Mouse (Mus musculus) midbrain, postnatal 0 days (tissue): Measurements from ENCODE around the gene Tmem45a. TPM values are rescaled to one million over a fixed set of nuclear protein-coding genes. Genes with fewer than 3 reads are reported as not detected.

Source experiments
- ATAC-seq: fragments of 200-750 bp; cut with Nextera tagmentation; 2 replicates; pipeline ENCODE4 v1.8.0; 2017; ENCODE audit warnings: moderate number of reproducible peaks, mild to moderate bottlenecking, moderate TSS enrichment, moderate library complexity; ENCODE audit not compliant: low FRiP score
- DNase-seq: peaks from one replicate; pipeline ENCODE4 v3.0.0-alpha.2; 2015; ENCODE audit warnings: low spot score
- H3K27ac ChIP-seq: fragments of 300-500 bp; sonication (generic); 2 replicates; pipeline ENCODE4 v1.5.1; 2014; ENCODE audit warnings: low read depth, mild to moderate bottlenecking, low read length, mixed read lengths
- H3K27me3 ChIP-seq: fragments of 300-500 bp; sonication (generic); 2 replicates; pipeline ENCODE4 v1.6.1; 2014; ENCODE audit warnings: low read length, control low read depth, mixed read lengths; ENCODE audit not compliant: insufficient read depth
- H3K36me3 ChIP-seq: fragments of 300-500 bp; sonication (generic); 2 replicates; pipeline ENCODE4 v1.6.1; 2014; ENCODE audit warnings: low read length, control low read depth, mixed read lengths; ENCODE audit not compliant: insufficient read depth
- H3K4me1 ChIP-seq: fragments of 300-500 bp; sonication (generic); 2 replicates; pipeline ENCODE4 v1.6.1; 2014; ENCODE audit warnings: mild to moderate bottlenecking, control low read depth, antibody characterized with exemption, low read length, mixed read lengths; ENCODE audit not compliant: insufficient read depth
- H3K4me2 ChIP-seq: fragments of 300-500 bp; sonication (generic); 2 replicates; pipeline ENCODE4 v1.6.1; 2014; ENCODE audit warnings: low read depth, mild to moderate bottlenecking, low read length, mixed read lengths; ENCODE audit not compliant: poor library complexity, severe bottlenecking
- H3K4me3 ChIP-seq: fragments of 300-500 bp; sonication (generic); 2 replicates; pipeline ENCODE4 v1.5.1; 2014; ENCODE audit warnings: low read depth, mild to moderate bottlenecking, low read length, moderate library complexity
- H3K9ac ChIP-seq: fragments of 300-500 bp; sonication (generic); replicated peaks from 2 replicates; pipeline ENCODE4 v1.6.1; 2014; ENCODE audit warnings: mild to moderate bottlenecking, low read length, moderate library complexity, mixed read lengths; ENCODE audit not compliant: poor library complexity, severe bottlenecking
- H3K9me3 ChIP-seq: fragments of 300-500 bp; sonication (generic); 2 replicates; pipeline ENCODE4 v1.6.1; 2016; ENCODE audit warnings: low read length, control low read depth
- CTCF ChIP-seq: IDR thresholded peaks from 2 replicates; pipeline ENCODE4 v1.5.1; 2016; ENCODE audit warnings: antibody characterized with exemption, mild to moderate bottlenecking
- WGBS: fragments of 180-500 bp; shearing (Covaris S2); extraction: QIAGEN DNeasy Blood & Tissue Kit; methylation state at CpG from one replicate; pipeline ENCODE4 v1.1.7; 2014; 5-methylcytosine and 5-hydroxymethylcytosine counted together
- polyA plus RNA-seq: library from polyadenylated mRNA; unstranded; fragments of >200 nt; fragmentation: Nextera tagmentation; extraction: Ambion mirVana; gene quantifications from 2 replicates; pipeline ENCODE4 v1.2.1, GENCODE M21; 2015
- total RNA-seq: library from RNA; depleted of rRNA; stranded (reverse); fragments of >200 nt; gene quantifications from 2 replicates; pipeline ENCODE4 v1.2.3, GENCODE M21; 2014

Gene Tmem45a
- total and polyA plus RNA-seq, 2 experiments from 2014 or later: 1.6 to 3.6 TPM

- Histone ChIP-seq H3K36me3 (no peaks in the 10 kb centered on the region), H3K4me3 (no peak overlapping the region), H3K4me2 (no peak overlapping the region), H3K9me3 (no peaks in the 10 kb centered on the region), H3K9ac (no peak overlapping the region), H3K27me3 (no peaks in the 10 kb centered on the region), H3K27ac (no peak overlapping the region), H3K4me1 (no peaks in the 10 kb centered on the region)
- no peak for ATAC-seq
- no peak for DNase-seq
- no peak for TF ChIP-seq CTCF
- WGBS: 87% methylated on average over 4 of the region's 4 CpGs
Measured at GRCm38 (mm10) chr16:56867591-56867990, 18.4 kb downstream of the Tmem45a start.

- no peak overlapping the region for H3K4me3 ChIP-seq
- WGBS: 58% methylated on average over 10 of the region's 10 CpGs
- H3K4me1 ChIP-seq: no peaks in the 10 kb centered on the region
- ATAC-seq (no peak), DNase-seq (peak; percentile 5)
- no peaks in the 10 kb centered on the region for H3K27me3 ChIP-seq
- no peaks in the 10 kb centered on the region for H3K9me3 ChIP-seq
- no peaks in the 10 kb centered on the region for H3K36me3 ChIP-seq
- TF ChIP-seq CTCF: no peak
- no peak overlapping the region for H3K4me2 ChIP-seq
- H3K27ac ChIP-seq: no peak overlapping the region
- no peak overlapping the region for H3K9ac ChIP-seq
Measured at GRCm38 (mm10) chr16:56852841-56853587, 33.0 kb downstream of the Tmem45a start.

GRCm38 (mm10) chr16:56842988-56843387 is 43.0 kb downstream of the Tmem45a start:
- H3K27ac ChIP-seq: no peak overlapping the region
- H3K9ac ChIP-seq: no peak overlapping the region
- TF ChIP-seq CTCF: no peak
- no peaks in the 10 kb centered on the region for H3K9me3 ChIP-seq
- H3K4me1 ChIP-seq: no peaks in the 10 kb centered on the region
- no peaks in the 10 kb centered on the region for H3K27me3 ChIP-seq
- WGBS: 89% methylated on average over 5 of the region's 5 CpGs
- H3K4me2 ChIP-seq: no peak overlapping the region
- DNase-seq (no peak), ATAC-seq (no peak)
- no peaks in the 10 kb centered on the region for H3K36me3 ChIP-seq
- no peak overlapping the region for H3K4me3 ChIP-seq

- no peak overlapping the region for H3K27ac ChIP-seq
- no peaks in the 10 kb centered on the region for H3K36me3 ChIP-seq
- WGBS: 98% methylated on average over 1 of the region's 1 CpGs
- H3K27me3 ChIP-seq: no peaks in the 10 kb centered on the region
- no peak for TF ChIP-seq CTCF
- H3K4me3 ChIP-seq: no peak overlapping the region
- H3K9me3 ChIP-seq: no peaks in the 10 kb centered on the region
- ATAC-seq (no peak), DNase-seq (no peak)
- no peak overlapping the region for H3K4me2 ChIP-seq
- no peaks in the 10 kb centered on the region for H3K4me1 ChIP-seq
- no peak overlapping the region for H3K9ac ChIP-seq
Measured at GRCm38 (mm10) chr16:56833312-56833711, 52.7 kb downstream of the Tmem45a start.

- Histone ChIP-seq H3K27ac (no peak overlapping the region), H3K27me3 (no peaks in the 10 kb centered on the region), H3K9me3 (no peaks in the 10 kb centered on the region), H3K4me1 (no peaks in the 10 kb centered on the region), H3K4me3 (no peak overlapping the region), H3K9ac (no peak overlapping the region), H3K36me3 (no peaks in the 10 kb centered on the region), H3K4me2 (no peak overlapping the region)
- DNase-seq: no peak
- 97% methylated on average over 2 of the region's 2 CpGs for WGBS
- no peak for TF ChIP-seq CTCF
- ATAC-seq: no peak
Measured at GRCm38 (mm10) chr16:56831986-56832385, 54.0 kb downstream of the Tmem45a start.

GRCm38 (mm10) chr16:56801370-56802109 is 84.4 kb downstream of the Tmem45a start:
- Histone ChIP-seq H3K36me3 (no peaks in the 10 kb centered on the region), H3K9ac (no peak overlapping the region), H3K27me3 (no peaks in the 10 kb centered on the region), H3K9me3 (no peaks in the 10 kb centered on the region), H3K4me1 (no peaks in the 10 kb centered on the region), H3K4me2 (no peak overlapping the region), H3K4me3 (no peak overlapping the region), H3K27ac (no peak overlapping the region)
- WGBS: 75% methylated on average over 6 of the region's 6 CpGs
- no peak for TF ChIP-seq CTCF
- DNase-seq (no peak), ATAC-seq (no peak)
